Mouse (Mus musculus): ENCODE measurements at regions not wholly inside any gene's neighbourhood (a gene's known extent, or its start where the extent isn't known, plus 50 kb on each side); places are given as distances from the start of the nearest gene placed in this dataset.

DNA sequence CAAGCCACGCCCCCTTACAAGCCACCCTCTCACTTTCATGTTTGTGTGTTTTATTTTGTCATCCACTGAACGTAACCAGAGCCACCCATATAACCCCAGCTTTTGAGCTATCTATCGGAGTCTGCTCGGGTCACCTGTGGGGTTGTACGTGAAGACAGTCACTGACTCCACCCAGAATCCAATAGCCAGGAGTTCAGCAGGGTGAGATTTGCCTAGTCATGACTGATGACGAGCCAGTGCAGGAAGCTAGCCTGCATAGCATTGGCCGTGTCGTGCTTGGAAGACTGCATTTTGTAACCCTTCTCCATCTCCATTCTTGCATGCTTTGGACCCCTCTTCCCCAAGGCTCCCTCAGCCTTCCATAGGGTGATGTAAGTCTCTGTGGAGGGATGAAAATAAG is 243.3 kb upstream of the Nr5a2 start:
- Histone ChIP-seq H3K36me3 (ENCODE audit: control insufficient read depth in 1 of 2, insufficient read depth in 2 of 2, low read length in 2 of 2) (no peaks in the 10 kb centered on the region), H3K79me2 (ENCODE audit: control insufficient read depth, insufficient read depth, low read length, poor library complexity) (no peaks in the 10 kb centered on the region), H3K4me3 (ENCODE audit: control insufficient read depth in 1 of 2, insufficient read depth in 1 of 2, low read depth in 2 of 2, low read length in 2 of 2) (no peak overlapping the region), H3K9me3 (replicated peaks; ENCODE audit: insufficient read depth, low read length) (no peaks in the 10 kb centered on the region), H3K4me1 (ENCODE audit: control insufficient read depth in 1 of 2, insufficient read depth in 2 of 2, low read length in 2 of 2) (no peaks in the 10 kb centered on the region), H3K27ac (ENCODE audit: control insufficient read depth, low read depth, low read length) (no peak overlapping the region), H3K9ac (ENCODE audit: control insufficient read depth, low read depth, low read length, poor library complexity, severe bottlenecking) (no peak overlapping the region), H3K27me3 (ENCODE audit: control insufficient read depth in 1 of 2, insufficient read depth in 2 of 2, low read length in 2 of 2) (no peaks in the 10 kb centered on the region)
- no peak for DNase-seq (ENCODE audit: low read depth, low spot score)
- TF ChIP-seq BHLHE40 (IDR thresholded peaks at IDR 0.05; ENCODE audit: borderline replicate concordance, low read depth, low read length): no peak
- no peak for TF ChIP-seq JUND (IDR thresholded peaks at IDR 0.05; ENCODE audit: low read depth, low read length)
- TF ChIP-seq USF1 (IDR thresholded peaks at IDR 0.05; ENCODE audit: low read depth, low read length): no peak
- TF ChIP-seq POLR2A (IDR thresholded peaks at IDR 0.05; ENCODE audit: control insufficient read depth in 1 of 2, insufficient read depth in 1 of 2, low read depth in 1 of 2, low read length in 2 of 2, poor library complexity in 1 of 2): no peak
- no peak for TF ChIP-seq UBTF (IDR thresholded peaks at IDR 0.05; ENCODE audit: borderline replicate concordance, insufficient read depth, low read depth, low read length)
- TF ChIP-seq MAFK (IDR thresholded peaks at IDR 0.05; ENCODE audit: borderline replicate concordance, low read depth, low read length): no peak
- TF ChIP-seq KAT2A (conservative IDR thresholded peaks at IDR 0.05; ENCODE audit: low read depth, low read length): no peak
- no peak for TF ChIP-seq HCFC1 (IDR thresholded peaks at IDR 0.05; ENCODE audit: low read depth, low read length)
- no peak for TF ChIP-seq SIN3A (IDR thresholded peaks at IDR 0.05; ENCODE audit: low read length)
- no peak for TF ChIP-seq TBP (IDR thresholded peaks at IDR 0.05; ENCODE audit: low read depth, low read length)
- no peak for TF ChIP-seq GATA1 (IDR thresholded peaks at IDR 0.05; ENCODE audit: low read depth, low read length)

DNA sequence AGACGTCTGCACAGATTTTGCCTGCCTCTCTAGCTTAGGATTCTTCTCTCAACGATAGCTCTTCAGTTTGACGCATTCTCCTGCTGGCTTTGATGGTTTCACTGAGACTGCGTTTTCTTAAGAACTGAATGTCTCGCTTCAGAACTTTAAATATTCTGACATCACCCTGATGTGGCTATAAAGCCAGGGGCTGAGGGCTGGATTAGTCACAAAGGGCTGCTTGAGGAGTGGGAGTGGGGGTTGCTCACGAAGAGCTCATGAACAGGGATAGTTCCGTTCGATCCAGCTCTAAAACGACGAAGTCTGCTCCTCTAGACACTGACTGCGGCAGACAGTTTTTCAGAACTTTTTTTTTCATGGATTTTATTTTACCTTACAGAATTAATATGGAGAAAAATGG is 240.7 kb upstream of the Nr5a2 start:
- Histone ChIP-seq H3K36me3 (ENCODE audit: control insufficient read depth in 1 of 2, insufficient read depth in 2 of 2, low read length in 2 of 2) (no peaks in the 10 kb centered on the region), H3K79me2 (ENCODE audit: control insufficient read depth, insufficient read depth, low read length, poor library complexity) (no peaks in the 10 kb centered on the region), H3K4me3 (ENCODE audit: control insufficient read depth in 1 of 2, insufficient read depth in 1 of 2, low read depth in 2 of 2, low read length in 2 of 2) (no peak overlapping the region), H3K27me3 (ENCODE audit: control insufficient read depth in 1 of 2, insufficient read depth in 2 of 2, low read length in 2 of 2) (no peaks in the 10 kb centered on the region), H3K27ac (ENCODE audit: control insufficient read depth, low read depth, low read length) (no peak overlapping the region), H3K9me3 (replicated peaks; ENCODE audit: insufficient read depth, low read length) (no peaks in the 10 kb centered on the region), H3K4me1 (ENCODE audit: control insufficient read depth in 1 of 2, insufficient read depth in 2 of 2, low read length in 2 of 2) (no peaks in the 10 kb centered on the region), H3K9ac (ENCODE audit: control insufficient read depth, low read depth, low read length, poor library complexity, severe bottlenecking) (no peak overlapping the region)
- DNase-seq (ENCODE audit: low read depth, low spot score): no peak
- TF ChIP-seq CHD1 (IDR thresholded peaks at IDR 0.05; ENCODE audit: low read depth, low read length) (no peak), HCFC1 (IDR thresholded peaks at IDR 0.05; ENCODE audit: low read depth, low read length) (no peak), MYC (IDR thresholded peaks at IDR 0.05; ENCODE audit: low read depth, low read length) (no peak), ZNF384 (IDR thresholded peaks at IDR 0.05; ENCODE audit: low read depth, low read length) (no peak), POLR2AphosphoS5 (IDR thresholded peaks at IDR 0.05; ENCODE audit: borderline replicate concordance, low read depth, low read length) (no peak), RCOR1 (IDR thresholded peaks at IDR 0.05; ENCODE audit: low read depth, low read length) (no peak), GATA1 (IDR thresholded peaks at IDR 0.05; ENCODE audit: low read depth, low read length) (no peak), TAL1 (IDR thresholded peaks at IDR 0.05; ENCODE audit: low read length) (no peak), NELFE (IDR thresholded peaks at IDR 0.05; ENCODE audit: low read depth, low read length) (no peak), MAFK (IDR thresholded peaks at IDR 0.05; ENCODE audit: borderline replicate concordance, low read depth, low read length) (no peak), ZC3H11A (IDR thresholded peaks at IDR 0.05; ENCODE audit: low read depth, low read length) (no peak), E2F4 (IDR thresholded peaks at IDR 0.05; ENCODE audit: borderline replicate concordance, low read depth, low read length) (no peak), ZKSCAN1 (IDR thresholded peaks at IDR 0.05; ENCODE audit: low read depth, low read length) (no peak), CTCF (IDR thresholded peaks at IDR 0.05 in 2 of 3, conservative IDR thresholded peaks at IDR 0.05 in 1 of 3; ENCODE audit: control insufficient read depth in 1 of 3, insufficient read depth in 1 of 3, low read depth in 2 of 3, low read length in 3 of 3, poor library complexity in 1 of 3, severe bottlenecking in 1 of 3) (no peak), BHLHE40 (IDR thresholded peaks at IDR 0.05; ENCODE audit: borderline replicate concordance, low read depth, low read length) (no peak), SMC3 (IDR thresholded peaks at IDR 0.05; ENCODE audit: low read depth, low read length) (no peak), MXI1 (IDR thresholded peaks at IDR 0.05; ENCODE audit: low read depth, low read length) (no peak), MAX (IDR thresholded peaks at IDR 0.05; ENCODE audit: low read length) (no peak), POLR2A (IDR thresholded peaks at IDR 0.05; ENCODE audit: control insufficient read depth in 1 of 2, insufficient read depth in 1 of 2, low read depth in 1 of 2, low read length in 2 of 2, poor library complexity in 1 of 2) (no peak), SIN3A (IDR thresholded peaks at IDR 0.05; ENCODE audit: low read length) (no peak)

Measured in MEL (cell line).